Mouse (Mus musculus): ENCODE measurements around the gene Eef2kmt.
"Not testable (repeated sequence)": the region's sequence is repeated elsewhere in the genome, so short reads cannot be mapped to it uniquely, and the experiment has no call there.

Eef2kmt gene

GRCm38 (mm10) chr16:5255779-5256496 lies at the start of gene Eef2kmt:
Eef2kmt (minus strand) TSS chr16:5255983.
- peak; percentile 87 for DNase-seq (ENCODE audit: extremely low spot score, low read depth, low spot score)

DNA sequence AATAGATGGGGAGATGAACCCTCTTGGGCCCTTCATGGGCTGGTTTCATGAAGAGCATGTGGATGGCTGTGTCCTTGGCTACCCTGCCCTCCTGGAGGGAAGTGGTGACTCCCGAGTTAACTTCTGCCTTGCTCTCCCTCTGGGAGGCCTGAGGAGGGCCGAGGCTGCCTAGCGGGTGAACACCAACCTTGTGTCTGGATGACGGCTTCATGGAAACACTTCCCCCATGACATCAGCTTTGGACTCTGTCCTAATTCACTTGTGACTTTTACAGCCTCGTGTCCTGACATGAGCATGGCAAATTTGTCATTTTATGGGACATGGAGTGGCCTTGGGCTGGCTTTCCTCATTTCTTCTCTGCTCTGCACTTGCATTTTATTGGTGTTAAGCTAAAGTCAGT lies 39.5 kb upstream of the Eef2kmt start:
- no peak for DNase-seq (ENCODE audit: extremely low spot score, low read depth, low spot score)

- no peak for DNase-seq (ENCODE audit: extremely low spot score, low read depth, low spot score)
Measured at GRCm38 (mm10) chr16:5285376-5285775, 29.6 kb upstream of the Eef2kmt start.

- DNase-seq (ENCODE audit: extremely low spot score, low read depth, low spot score) = no peak
Measured at GRCm38 (mm10) chr16:5282686-5283085, 26.9 kb upstream of the Eef2kmt start.

DNA sequence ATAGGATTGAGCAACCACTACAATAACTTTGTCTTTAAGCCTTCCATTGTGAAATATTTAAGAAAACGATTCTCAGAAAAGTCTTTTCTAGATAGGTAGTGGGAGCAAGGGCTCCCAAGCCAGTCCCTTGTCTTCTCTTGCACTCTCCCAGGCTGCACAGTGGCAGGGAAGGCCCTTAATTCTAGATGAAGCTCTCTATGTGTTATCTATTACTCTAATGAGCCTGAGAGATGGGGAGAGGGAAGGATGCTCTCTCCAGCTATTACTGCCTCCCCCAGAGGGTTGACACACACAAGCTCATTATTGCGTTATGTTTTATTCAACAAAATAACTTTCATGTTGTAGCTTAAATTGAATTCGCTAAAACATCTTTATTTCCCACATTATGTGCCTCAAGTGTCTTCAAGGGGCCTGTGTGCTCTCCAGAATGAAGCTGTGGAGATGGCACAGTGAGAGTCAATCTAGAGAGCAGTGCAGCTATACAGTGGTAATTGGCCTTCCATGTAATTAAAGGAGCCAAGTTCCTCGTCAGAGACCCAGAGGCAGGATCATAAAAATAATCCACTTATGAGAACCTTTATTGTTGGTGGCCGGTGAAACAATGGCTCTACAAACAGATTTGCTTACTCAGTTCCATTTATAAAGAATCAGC lies 23.9 kb upstream of the Eef2kmt start:
- no peak for DNase-seq (ENCODE audit: extremely low spot score, low read depth, low spot score)

DNA sequence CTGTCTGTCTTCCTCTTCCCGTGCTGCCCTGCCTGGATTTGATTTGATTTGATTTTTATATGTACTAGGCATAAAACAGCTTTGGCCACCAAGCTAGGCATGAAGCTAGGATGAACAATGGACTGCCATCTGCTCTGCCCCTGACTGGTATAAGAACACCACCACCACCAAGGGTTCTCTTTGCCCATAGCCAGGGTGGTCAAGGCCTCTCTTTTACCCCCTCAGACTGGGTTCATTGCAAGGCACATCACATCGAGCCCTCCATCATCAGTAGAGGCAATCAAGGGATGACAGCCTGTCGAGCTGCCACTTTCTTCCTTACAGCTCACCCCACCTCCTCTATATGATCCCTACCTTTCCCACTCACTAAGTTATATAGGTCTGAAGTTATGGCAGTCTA lies 16.6 kb upstream of the Eef2kmt start:
- DNase-seq (ENCODE audit: extremely low spot score, low read depth, low spot score) = no peak

GRCm38 (mm10) chr16:5271411-5272035 lies 15.7 kb upstream of the Eef2kmt start:
- DNase-seq (ENCODE audit: extremely low spot score, low read depth, low spot score) = no peak

DNA sequence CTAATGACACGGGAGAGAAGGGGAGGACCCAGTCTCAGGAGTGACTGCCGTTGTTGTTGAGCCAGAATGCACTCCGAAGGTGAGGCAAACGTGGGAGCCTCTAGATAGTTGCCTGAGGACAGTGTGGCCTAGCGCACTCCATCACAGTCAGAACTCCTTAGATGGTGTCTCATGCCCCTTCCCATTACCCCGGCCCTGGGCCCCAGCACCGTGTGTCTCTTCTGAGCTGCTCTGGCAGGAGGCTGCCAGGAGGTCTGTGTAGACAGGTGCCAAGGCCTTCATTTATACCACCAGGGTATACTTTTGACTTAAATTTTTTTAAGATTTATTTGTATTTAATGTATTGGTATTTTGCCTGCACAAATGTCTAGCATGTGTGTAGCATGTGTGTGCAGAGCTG lies 8.1 kb upstream of the Eef2kmt start:
- DNase-seq (ENCODE audit: extremely low spot score, low read depth, low spot score) = no peak

DNA sequence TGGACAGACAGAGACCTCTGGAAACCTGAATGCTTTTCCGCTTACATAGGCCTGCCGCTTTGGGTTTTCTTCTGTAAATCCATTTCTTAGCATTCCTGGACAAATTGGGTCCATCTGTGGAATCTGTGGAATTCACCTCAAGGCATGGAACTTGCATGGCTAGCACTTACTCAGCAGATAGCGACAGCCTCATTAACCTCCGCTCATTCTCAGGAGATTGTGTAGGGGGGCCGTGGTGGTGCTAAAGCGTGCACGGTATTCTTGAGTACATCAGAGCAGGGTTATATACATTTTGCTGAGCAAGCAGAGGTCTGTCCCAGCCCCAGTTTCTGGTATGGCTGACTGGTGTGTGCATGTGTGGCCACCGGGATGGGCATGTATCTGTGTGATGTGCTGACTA lies 7.4 kb upstream of the Eef2kmt start:
- peak; percentile 20 for DNase-seq (ENCODE audit: extremely low spot score, low read depth, low spot score)

GRCm38 (mm10) chr16:5255081-5255740 lies 572 bp downstream of the Eef2kmt start:
- no peak for DNase-seq (ENCODE audit: extremely low spot score, low read depth, low spot score)

DNA sequence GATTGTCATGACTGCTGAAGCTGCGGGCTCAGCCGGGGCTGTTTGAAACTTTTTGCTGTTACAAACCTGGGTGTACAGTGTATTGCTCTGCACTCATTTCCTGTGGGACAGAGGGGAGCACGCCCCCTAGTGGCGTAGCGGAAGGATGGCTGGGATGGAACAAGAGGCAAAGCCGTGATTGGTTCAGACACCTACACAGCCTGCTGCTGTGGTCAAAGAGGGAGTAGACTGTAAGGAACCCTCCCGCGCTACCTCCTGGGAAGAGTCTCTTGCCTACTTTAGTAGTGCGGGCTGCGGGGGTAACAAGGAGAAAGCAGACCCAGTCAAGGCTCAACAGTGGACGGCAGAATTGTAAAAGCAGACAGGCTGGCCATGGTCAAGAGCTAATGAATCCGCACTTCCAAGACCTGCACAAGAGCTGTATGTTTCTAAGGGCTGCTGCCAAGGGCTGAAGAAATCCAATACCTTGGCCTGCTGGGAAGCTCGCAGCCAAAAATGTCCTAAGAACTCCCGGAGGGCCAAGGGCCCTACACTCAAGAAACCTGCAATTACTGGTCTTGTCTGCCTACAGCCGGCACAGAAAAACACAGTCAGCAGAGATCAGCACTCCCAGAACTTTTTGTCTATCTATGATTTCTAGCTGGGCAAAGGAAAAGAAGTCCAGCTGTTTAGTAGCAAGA lies 1.3 kb downstream of the Eef2kmt start:
- peak; percentile 70 for DNase-seq (ENCODE audit: extremely low spot score, low read depth, low spot score)

- DNase-seq (ENCODE audit: extremely low spot score, low read depth, low spot score) = no peak
Measured at GRCm38 (mm10) chr16:5252260-5252659, 3.5 kb downstream of the Eef2kmt start.

DNA sequence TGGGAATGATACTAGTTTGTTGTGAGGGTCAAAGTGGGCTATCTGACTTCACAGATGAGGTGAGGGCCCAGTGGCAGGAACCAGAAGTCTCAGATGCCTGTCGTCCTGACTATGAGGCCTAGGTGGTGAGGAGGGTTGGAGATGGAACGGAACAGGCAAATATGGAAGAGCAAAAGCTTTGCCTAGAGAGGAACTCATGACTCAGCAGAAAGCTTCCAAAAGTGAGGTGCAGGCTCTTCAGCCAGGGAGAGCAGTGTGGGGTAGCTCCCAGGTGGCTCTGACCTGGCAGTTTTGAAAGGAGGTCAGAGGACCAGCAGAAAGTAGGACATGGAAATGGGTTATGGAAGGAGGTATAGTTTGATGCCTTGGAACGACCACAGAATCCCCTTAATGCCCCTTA lies 4.9 kb downstream of the Eef2kmt start:
- no peak for DNase-seq (ENCODE audit: extremely low spot score, low read depth, low spot score)

GRCm38 (mm10) chr16:5244411-5244810 lies 11.4 kb downstream of the Eef2kmt start:
- DNase-seq (ENCODE audit: extremely low spot score, low read depth, low spot score) = no peak

DNA sequence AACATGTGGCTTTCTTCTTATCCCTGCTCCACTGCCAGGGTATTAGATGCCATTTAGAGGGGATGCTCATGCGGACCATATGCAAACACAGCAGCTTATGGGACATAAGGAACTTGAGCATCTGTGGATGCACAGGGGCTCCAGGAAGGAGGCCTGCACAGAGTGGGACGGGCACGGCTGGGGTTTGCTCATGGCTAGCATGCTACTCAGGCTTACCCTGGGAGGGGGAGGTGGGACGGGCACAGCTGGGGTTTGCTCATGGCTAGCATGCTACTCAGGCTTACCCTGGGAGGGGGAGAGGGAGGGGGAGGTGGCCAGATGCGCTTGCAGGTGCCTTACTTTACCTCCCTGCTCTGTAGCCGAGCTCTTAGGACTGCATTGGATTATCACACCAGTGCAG lies 12.9 kb downstream of the Eef2kmt start:
- DNase-seq (ENCODE audit: extremely low spot score, low read depth, low spot score) = no peak

DNA sequence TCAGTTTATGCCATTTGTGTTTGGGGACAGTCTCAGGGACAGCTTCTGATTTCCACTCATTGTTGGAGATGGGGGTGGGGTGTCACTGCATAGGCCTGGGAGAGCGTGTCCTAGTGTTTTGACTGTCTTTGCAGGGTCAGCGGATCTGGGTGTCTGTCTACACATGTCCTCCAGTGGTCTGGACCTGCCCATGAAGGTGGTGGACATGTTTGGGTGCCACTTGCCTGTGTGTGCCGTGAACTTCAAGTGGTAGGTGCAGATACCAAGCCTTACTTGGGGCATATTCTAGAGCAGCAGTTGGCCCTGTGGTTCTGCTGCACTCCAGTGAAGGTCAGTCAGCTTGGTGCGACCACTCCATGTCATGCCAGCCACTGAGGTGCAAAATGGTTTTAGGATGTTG lies 13.4 kb downstream of the Eef2kmt start:
- DNase-seq (ENCODE audit: extremely low spot score, low read depth, low spot score) = no peak

GRCm38 (mm10) chr16:5233418-5234313 lies 22.1 kb downstream of the Eef2kmt start, which contains the start of gene Alg1:
Alg1 (plus strand) TSS chr16:5233621.
- peak; percentile 79 for DNase-seq (ENCODE audit: extremely low spot score, low read depth, low spot score)

- DNase-seq (ENCODE audit: extremely low spot score, low read depth, low spot score) = no peak
Measured at GRCm38 (mm10) chr16:5232982-5233381, 22.8 kb downstream of the Eef2kmt start.

DNA sequence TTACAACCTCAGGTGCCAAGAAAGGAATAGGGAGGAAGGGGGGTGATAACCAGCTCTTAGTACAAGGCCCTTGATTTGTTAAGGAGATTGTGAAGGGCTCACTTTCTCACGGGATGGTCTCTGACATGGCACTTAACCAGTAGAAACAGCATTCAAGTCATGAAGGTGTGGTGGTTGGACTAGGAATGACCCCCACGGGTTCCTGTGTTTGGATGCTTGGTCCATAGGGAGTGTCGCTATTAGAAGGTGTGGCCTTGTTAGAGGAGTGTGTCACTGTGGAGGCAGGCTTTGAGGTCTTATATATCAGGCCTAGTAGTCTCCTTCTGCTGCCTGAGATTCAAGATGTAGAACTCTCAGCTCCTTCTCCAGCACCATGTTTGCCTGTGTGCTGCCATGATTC lies 27.7 kb downstream of the Eef2kmt start:
- not testable (repeated sequence) for DNase-seq (ENCODE audit: extremely low spot score, low read depth, low spot score)

DNA sequence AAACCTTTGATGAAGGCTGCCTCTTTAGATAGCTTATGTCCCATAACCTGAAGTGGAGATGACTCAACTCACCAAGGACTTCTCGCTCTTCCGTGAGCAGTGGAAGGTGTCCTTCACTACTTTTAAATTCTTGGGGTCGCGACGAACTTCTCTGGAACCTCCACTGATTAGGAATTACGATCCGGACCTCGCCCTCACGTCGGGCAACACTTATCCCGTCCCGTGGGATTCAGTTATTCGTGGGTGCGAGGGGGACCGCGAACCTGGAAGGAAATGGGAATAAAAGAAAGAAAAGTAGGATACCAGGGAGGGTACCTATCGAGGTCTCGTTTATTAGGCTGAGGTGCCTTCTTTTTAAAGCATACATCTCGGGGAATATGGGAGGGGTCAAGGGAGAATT lies 28.3 kb downstream of the Eef2kmt start:
- not testable (repeated sequence) for DNase-seq (ENCODE audit: extremely low spot score, low read depth, low spot score)
